Mouse (Mus musculus) lung, adult 2 months (tissue): ENCODE measurements around the gene Smarcc2.

Experiments
- CTCF ChIP-seq: fragments of 200-500 bp; IDR thresholded peaks from 2 replicates; pipeline ENCODE4 v1.5.1; 2011; ENCODE audit warnings: mild to moderate bottlenecking, low read length, control low read depth; ENCODE audit not compliant: insufficient read depth
- POLR2A ChIP-seq: fragments of 200-500 bp; IDR thresholded peaks from 2 replicates; pipeline ENCODE4 v1.6.1; 2011; ENCODE audit warnings: low read depth, mild to moderate bottlenecking, control low read depth, low read length, borderline replicate concordance; ENCODE audit errors: extremely low read depth

DNA sequence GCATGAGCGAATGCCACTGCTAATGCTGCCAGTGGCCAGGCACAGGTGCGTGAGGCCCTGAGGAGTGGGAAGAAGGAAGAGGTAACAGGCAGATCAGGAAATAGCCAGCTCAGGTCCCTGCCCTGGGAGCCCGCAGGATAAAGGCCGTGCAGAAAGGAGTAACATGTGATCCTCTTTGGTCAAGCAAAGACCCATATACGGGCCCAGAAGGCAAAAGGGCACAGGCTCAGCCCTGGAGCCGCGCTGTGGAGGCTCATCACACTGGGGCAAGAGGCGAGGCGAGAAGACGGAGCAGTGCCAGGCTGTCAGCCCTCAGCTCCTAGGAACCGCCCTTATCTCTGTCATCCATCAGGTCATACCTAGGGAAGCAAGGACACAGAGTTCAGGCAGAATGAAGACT is 51.3 kb downstream of the Smarcc2 start:
- TF ChIP-seq CTCF (no peak), POLR2A (no peak)
